ENCODE assay signal across 10 mouse cellular contexts in genomic region chr2:68350621-68351020, GRCm38 (mm10).
DNase-seq lines count a peak whose midpoint lies in the region; ATAC-seq lines count a peak whose summit lies in the region.
"Had no signal": no experiment of that assay in that cellular context is flagged by ENCODE, and none has a peak within 500 bp of the region (broad histone marks: within the 10 kb centered on the region; RNA-seq: fewer than 3 reads in every experiment).

No protein-coding gene starts in this region.

- H3K27me3 ChIP-seq in kidney, embryonic 15.5 days = no peaks in the 10 kb centered on the region
- H3K27me3 ChIP-seq in intestine, embryonic 14.5 days (replicated peaks; ENCODE audit: control insufficient read depth, insufficient read depth, low read length) = no peaks in the 10 kb centered on the region
- no peaks in the 10 kb centered on the region for H3K27me3 ChIP-seq in midbrain, embryonic 16.5 days (ENCODE audit: control insufficient read depth, insufficient read depth, low read depth, low read length)
- H3K27me3 ChIP-seq: embryonic facial prominence, embryonic 13.5 days had no signal

- no peak for ATAC-seq in kidney, embryonic 15.5 days (replicated peaks; ENCODE audit: low FRiP score)
- ATAC-seq in intestine, embryonic 14.5 days (replicated peaks; ENCODE audit: low FRiP score, low TSS enrichment, low read depth) = peak; percentile 51; the same call in 1 of the 2 replicates
- ATAC-seq in midbrain, embryonic 16.5 days = peak; percentile 56; the same call in 1 of the 2 replicates

- no peak overlapping the region for H3K27ac ChIP-seq in kidney, embryonic 15.5 days
- H3K27ac ChIP-seq in intestine, embryonic 14.5 days (ENCODE audit: low read depth) = no peak overlapping the region
- no peak overlapping the region for H3K27ac ChIP-seq in midbrain, embryonic 16.5 days (ENCODE audit: low read length)
- H3K27ac ChIP-seq: embryonic facial prominence, embryonic 13.5 days; macrophage had no signal

- H3K36me3 ChIP-seq in kidney, embryonic 15.5 days = peaks cover 6% of the 10 kb centered on the region; the same call in 1 of the 2 replicates
- peaks cover 10% of the 10 kb centered on the region; the same call in 1 of the 2 replicates for H3K36me3 ChIP-seq in intestine, embryonic 14.5 days (ENCODE audit: control insufficient read depth, insufficient read depth, low read length)
- no peaks in the 10 kb centered on the region for H3K36me3 ChIP-seq in midbrain, embryonic 16.5 days (ENCODE audit: control insufficient read depth, insufficient read depth, low read length)
- H3K36me3 ChIP-seq: embryonic facial prominence, embryonic 13.5 days had no signal

- peak; percentile 37 for DNase-seq in kidney, adult 11 months
- peak; percentile 74 for DNase-seq in adipocyte (ENCODE audit: low spot score)
- DNase-seq in embryo, embryonic 11 days = peak; percentile 84
- peak; percentile 73 for DNase-seq in intestine, embryonic 14.5 days (ENCODE audit: low spot score)
- DNase-seq in left cerebral cortex, postnatal 10 days (ENCODE audit: extremely low spot score in 1 of 2, low spot score in 2 of 2) = peak; percentile 66 to 68
- peak; percentile 90 for DNase-seq in thymus, postnatal 0 days (ENCODE audit: low spot score)

- peaks cover 8% of the 10 kb centered on the region; the same call in 1 of the 2 replicates for H3K4me1 ChIP-seq in kidney, embryonic 15.5 days
- no peaks in the 10 kb centered on the region for H3K4me1 ChIP-seq in intestine, embryonic 14.5 days (replicated peaks; ENCODE audit: control insufficient read depth, insufficient read depth, low read length)
- peaks cover 6% of the 10 kb centered on the region; the same call in 1 of the 2 replicates for H3K4me1 ChIP-seq in midbrain, embryonic 16.5 days (ENCODE audit: control insufficient read depth, insufficient read depth, low read length)

- no peak overlapping the region for H3K4me2 ChIP-seq in kidney, embryonic 15.5 days
- H3K4me2 ChIP-seq in intestine, embryonic 14.5 days (ENCODE audit: low read length) = no peak overlapping the region
- no peak overlapping the region for H3K4me2 ChIP-seq in midbrain, embryonic 16.5 days (ENCODE audit: low read length)
- H3K4me2 ChIP-seq: embryonic facial prominence, embryonic 13.5 days had no signal

- 11% methylated on average over 6 of the region's 6 CpGs for WGBS in kidney, embryonic 15.5 days
- 12% methylated on average over 6 of the region's 6 CpGs for WGBS in intestine, embryonic 14.5 days
- WGBS in midbrain, embryonic 16.5 days = 8% methylated on average over 6 of the region's 6 CpGs

- intact Hi-C loops in left cerebral cortex, postnatal 10 days (cut with DNase I) = loop anchor here (2.0 to 10.0 kb wide), 2 partner anchors 1390 to 1526 kb away; no protein-coding TSS in a partner anchor

- no peak overlapping the region for H3K4me3 ChIP-seq in kidney, embryonic 15.5 days (replicated peaks)
- no peak overlapping the region for H3K4me3 ChIP-seq in intestine, embryonic 14.5 days (ENCODE audit: low read depth, low read length)
- H3K4me3 ChIP-seq in midbrain, embryonic 16.5 days (ENCODE audit: low read depth, low read length) = no peak overlapping the region
- H3K4me3 ChIP-seq: embryonic facial prominence, embryonic 13.5 days had no signal

- H3K9ac ChIP-seq in kidney, embryonic 15.5 days = no peak overlapping the region
- H3K9ac ChIP-seq in intestine, embryonic 14.5 days (ENCODE audit: low read length) = no peak overlapping the region
- no peak overlapping the region for H3K9ac ChIP-seq in midbrain, embryonic 16.5 days (ENCODE audit: low read depth, low read length)
- H3K9ac ChIP-seq: embryonic facial prominence, embryonic 13.5 days had no signal

- H3K9me3 ChIP-seq in kidney, embryonic 15.5 days (replicated peaks) = no peaks in the 10 kb centered on the region
- H3K9me3 ChIP-seq in intestine, embryonic 14.5 days (ENCODE audit: control insufficient read depth, low read length) = no peaks in the 10 kb centered on the region
- H3K9me3 ChIP-seq in midbrain, embryonic 16.5 days (replicated peaks; ENCODE audit: control insufficient read depth, low read length, poor library complexity, severe bottlenecking) = no peaks in the 10 kb centered on the region
- H3K9me3 ChIP-seq: embryonic facial prominence, embryonic 13.5 days had no signal

Comparison
In these comparisons a context has a peak if more than half of its experiments do, and no peak if none do; other contexts are left out.
1. DNase-seq: peak in every context shown above with its lines; median percentile 90 in thymus, postnatal 0 days; 84 in embryo, embryonic 11 days; 74 in adipocyte; 73 in intestine, embryonic 14.5 days; 67 in left cerebral cortex, postnatal 10 days; 37 in kidney, adult 11 months.